Mouse (Mus musculus): ENCODE results near the gene Exo1.

Exo1 gene

DNA sequence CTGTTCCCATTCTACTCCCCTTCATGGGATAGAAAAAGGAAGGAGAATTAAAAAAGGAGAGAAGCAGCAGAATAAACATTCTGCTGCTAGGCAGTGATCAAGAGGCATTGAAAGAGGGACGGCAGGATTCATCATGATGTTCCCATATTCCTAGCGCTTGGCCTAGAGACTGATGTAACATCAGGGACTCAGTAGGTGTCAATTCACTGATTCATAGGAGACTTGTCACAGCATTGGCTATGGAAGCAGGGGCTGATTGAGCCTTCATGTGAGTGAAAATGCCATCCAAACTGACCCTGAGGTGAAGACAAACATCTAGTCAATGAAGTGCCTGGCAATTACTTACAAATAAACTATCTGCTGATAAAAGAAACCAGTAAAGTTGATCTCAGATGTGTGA, 70.5 kb downstream of the Exo1 start:
- no peak for DNase-seq (ENCODE audit: extremely low read depth, low read depth)

DNA sequence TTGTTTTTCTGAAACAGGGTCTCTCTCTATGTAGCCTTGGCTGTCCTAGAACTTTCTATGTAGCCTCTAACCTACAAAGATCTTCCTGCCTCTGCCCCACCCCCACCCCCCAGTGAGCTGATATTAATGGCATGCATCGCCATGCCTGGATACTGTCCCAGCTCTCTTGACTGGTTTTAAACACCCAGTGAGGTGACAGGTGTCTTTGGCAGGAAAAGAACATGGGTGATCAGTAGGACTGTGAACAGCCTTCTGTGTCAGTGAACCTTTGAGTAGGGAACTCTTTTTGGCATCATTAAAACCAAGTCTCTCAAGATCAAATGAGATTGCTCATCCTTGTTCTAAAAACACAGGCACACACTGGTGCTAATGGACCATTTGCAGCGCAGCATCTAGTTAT, 81.4 kb downstream of the Exo1 start:
- no peak for DNase-seq (ENCODE audit: extremely low read depth, low read depth)
